Mouse (Mus musculus) stomach, embryonic 14.5 days (tissue): ENCODE data around the gene Tfap2e. TPM values are rescaled to one million over a fixed set of nuclear protein-coding genes. Genes with fewer than 3 reads are reported as not detected.

Experiments used
- ATAC-seq: fragments of 200-750 bp; cut with Nextera tagmentation; 2 replicates; pipeline ENCODE4 v1.8.0; 2017; ENCODE audit warnings: low read depth, moderate TSS enrichment; ENCODE audit not compliant: insufficient number of reproducible peaks, insufficient read depth, low FRiP score
- H3K27ac ChIP-seq: fragments of 300-500 bp; sonication (generic); 2 replicates; pipeline ENCODE4 v1.5.1; 2014; ENCODE audit warnings: mild to moderate bottlenecking, low read length, moderate library complexity, mixed read lengths
- H3K27me3 ChIP-seq: fragments of 300-500 bp; sonication (generic); 2 replicates; pipeline ENCODE4 v1.6.1; 2014; ENCODE audit warnings: low read length, control low read depth, mixed read lengths; ENCODE audit not compliant: control insufficient read depth, insufficient read depth
- H3K36me3 ChIP-seq: fragments of 300-500 bp; sonication (generic); 2 replicates; pipeline ENCODE4 v1.6.1; 2014; ENCODE audit warnings: mild to moderate bottlenecking, control low read depth, low read length, moderate library complexity, mixed read lengths; ENCODE audit not compliant: control insufficient read depth, insufficient read depth
- H3K4me1 ChIP-seq: fragments of 300-500 bp; sonication (generic); 2 replicates; pipeline ENCODE4 v1.6.1; 2014; ENCODE audit warnings: low read length, control low read depth, mixed read lengths; ENCODE audit not compliant: control insufficient read depth, insufficient read depth
- H3K4me2 ChIP-seq: fragments of 300-500 bp; sonication (generic); replicated peaks from 2 replicates; pipeline ENCODE4 v1.6.1; 2014; ENCODE audit warnings: low read depth, low read length, control low read depth
- H3K4me3 ChIP-seq: fragments of 300-500 bp; sonication (generic); 2 replicates; pipeline ENCODE4 v1.5.1; 2014; ENCODE audit warnings: low read depth, low read length, control low read depth
- H3K9ac ChIP-seq: fragments of 300-500 bp; sonication (generic); replicated peaks from 2 replicates; pipeline ENCODE4 v1.6.1; 2014; ENCODE audit warnings: low read depth, mild to moderate bottlenecking, control low read depth, low read length, moderate library complexity, mixed read lengths
- H3K9me3 ChIP-seq: fragments of 300-500 bp; sonication (generic); 2 replicates; pipeline ENCODE4 v1.6.1; 2016; ENCODE audit warnings: low read depth, low read length, control low read depth; ENCODE audit not compliant: control insufficient read depth
- WGBS: fragments of 180-500 bp; shearing (Covaris S2); extraction: QIAGEN DNeasy Blood & Tissue Kit; methylation state at CpG from one replicate; pipeline ENCODE4 v1.1.7; 2014; 5-methylcytosine and 5-hydroxymethylcytosine counted together
- polyA plus RNA-seq: library from polyadenylated mRNA; unstranded; fragments of >200 nt; fragmentation: Nextera tagmentation; extraction: Ambion mirVana; gene quantifications from 2 replicates; pipeline ENCODE4 v1.2.1, GENCODE M21; 2014

The Tfap2e gene
- polyA plus RNA-seq, 1 experiment from 2014 or later, result not detected

GRCm38 (mm10) chr4:126749553-126749952 lies 13.5 kb upstream of the Tfap2e start:
- no peak overlapping the region for H3K9ac ChIP-seq
- ATAC-seq, result no peak
- no peak overlapping the region for H3K4me2 ChIP-seq
- peaks cover 20% of the 10 kb centered on the region for H3K4me1 ChIP-seq
- no peak overlapping the region for H3K27ac ChIP-seq
- H3K9me3 ChIP-seq, result no peaks in the 10 kb centered on the region
- WGBS, result 86% methylated on average over 11 of the region's 11 CpGs
- H3K27me3 ChIP-seq, result no peaks in the 10 kb centered on the region
- peaks cover 46% of the 10 kb centered on the region for H3K36me3 ChIP-seq
- H3K4me3 ChIP-seq, result no peak overlapping the region

DNA sequence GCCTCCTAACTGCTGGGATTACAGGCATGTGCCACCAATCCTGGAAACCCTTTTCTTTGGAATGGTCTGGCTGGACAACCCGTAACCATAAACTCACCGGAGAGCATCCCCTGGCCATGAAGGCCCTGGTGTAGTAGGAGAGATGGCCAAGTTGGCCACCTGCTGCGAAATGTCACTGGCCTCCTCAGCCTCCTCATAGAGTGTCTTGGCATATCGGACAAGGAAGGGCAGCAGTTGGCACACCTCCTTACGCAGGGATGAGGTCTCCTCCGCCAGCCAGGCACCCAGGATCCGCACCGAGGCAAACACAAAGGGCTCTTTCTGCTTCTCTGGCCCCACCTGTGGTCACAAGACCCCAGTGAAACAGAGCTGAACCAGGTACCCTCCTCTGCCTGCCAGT lies 12.3 kb upstream of the Tfap2e start:
- H3K4me2 ChIP-seq, result no peak overlapping the region
- no peaks in the 10 kb centered on the region for H3K27me3 ChIP-seq
- no peak overlapping the region for H3K27ac ChIP-seq
- H3K9me3 ChIP-seq, result no peaks in the 10 kb centered on the region
- H3K9ac ChIP-seq, result no peak overlapping the region
- no peak overlapping the region for H3K4me3 ChIP-seq
- WGBS, result 94% methylated on average over 8 of the region's 8 CpGs
- H3K4me1 ChIP-seq, result peaks cover 16% of the 10 kb centered on the region
- no peak for ATAC-seq
- peaks cover 49% of the 10 kb centered on the region for H3K36me3 ChIP-seq

- Histone ChIP-seq H3K9ac (no peak overlapping the region), H3K27ac (no peak overlapping the region), H3K27me3 (no peaks in the 10 kb centered on the region), H3K4me1 (peaks cover 3% of the 10 kb centered on the region; the same call in 1 of the 2 replicates), H3K36me3 (peaks cover 49% of the 10 kb centered on the region), H3K4me2 (no peak overlapping the region), H3K4me3 (no peak overlapping the region), H3K9me3 (no peaks in the 10 kb centered on the region)
- no peak for ATAC-seq
- WGBS, result 82% methylated on average over 10 of the region's 10 CpGs
Observed at GRCm38 (mm10) chr4:126746194-126746840, 10.3 kb upstream of the Tfap2e start.

GRCm38 (mm10) chr4:126745506-126746193 lies 9.6 kb upstream of the Tfap2e start:
- Histone ChIP-seq H3K4me3 (no peak overlapping the region), H3K9ac (no peak overlapping the region), H3K4me1 (no peaks in the 10 kb centered on the region; the same call in 1 of the 2 replicates), H3K4me2 (no peak overlapping the region), H3K36me3 (peaks cover 49% of the 10 kb centered on the region), H3K9me3 (no peaks in the 10 kb centered on the region), H3K27me3 (no peaks in the 10 kb centered on the region), H3K27ac (no peak overlapping the region)
- ATAC-seq, result no peak
- 44% methylated on average over 13 of the region's 13 CpGs for WGBS

DNA sequence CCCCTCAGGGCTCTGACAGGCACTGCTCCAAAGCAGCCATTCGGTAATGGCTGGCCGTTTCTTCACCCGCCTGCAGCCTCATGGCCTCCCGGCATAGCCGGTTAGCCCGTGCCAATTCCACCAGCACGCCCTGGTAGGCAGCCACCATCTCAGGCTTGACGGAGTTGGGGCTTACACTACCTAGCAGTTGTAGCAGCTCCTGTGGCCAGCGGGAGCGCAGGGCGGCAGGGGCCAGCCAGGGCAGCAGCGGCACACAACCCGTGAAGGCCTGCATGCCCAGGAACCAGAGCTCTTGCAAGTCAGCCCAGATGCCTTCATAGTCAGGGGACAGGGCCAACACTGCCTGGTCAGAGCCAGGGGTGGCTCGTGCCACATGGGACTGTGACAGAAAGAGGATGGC lies 8.8 kb upstream of the Tfap2e start:
- peaks cover 47% of the 10 kb centered on the region for H3K36me3 ChIP-seq

GRCm38 (mm10) chr4:126743713-126744112 lies 7.7 kb upstream of the Tfap2e start:
- Histone ChIP-seq H3K4me3 (no peak overlapping the region), H3K9ac (no peak overlapping the region), H3K36me3 (peaks cover 37% of the 10 kb centered on the region), H3K9me3 (no peaks in the 10 kb centered on the region), H3K4me1 (no peaks in the 10 kb centered on the region), H3K27me3 (no peaks in the 10 kb centered on the region), H3K27ac (no peak overlapping the region), H3K4me2 (no peak overlapping the region)
- no peak for ATAC-seq
- 17% methylated on average over 11 of the region's 11 CpGs for WGBS

More for the DNA sequence above, 8.8 kb upstream of the Tfap2e start:
- Histone ChIP-seq H3K4me1 (no peaks in the 10 kb centered on the region; the same call in 1 of the 2 replicates), H3K4me2 (no peak overlapping the region), H3K27me3 (no peaks in the 10 kb centered on the region), H3K4me3 (no peak overlapping the region), H3K27ac (no peak overlapping the region), H3K9ac (no peak overlapping the region), H3K9me3 (no peaks in the 10 kb centered on the region)
- no peak for ATAC-seq
- WGBS, result 91% methylated on average over 14 of the region's 14 CpGs

GRCm38 (mm10) chr4:126742976-126743375 lies 6.9 kb upstream of the Tfap2e start:
- Histone ChIP-seq H3K27ac (no peak overlapping the region), H3K27me3 (no peaks in the 10 kb centered on the region; the same call in 1 of the 2 replicates), H3K4me3 (no peak overlapping the region), H3K4me2 (no peak overlapping the region), H3K9ac (no peak overlapping the region), H3K4me1 (no peaks in the 10 kb centered on the region), H3K36me3 (peaks cover 30% of the 10 kb centered on the region), H3K9me3 (no peaks in the 10 kb centered on the region)
- WGBS, result 43% methylated on average over 2 of the region's 2 CpGs
- no peak for ATAC-seq

DNA sequence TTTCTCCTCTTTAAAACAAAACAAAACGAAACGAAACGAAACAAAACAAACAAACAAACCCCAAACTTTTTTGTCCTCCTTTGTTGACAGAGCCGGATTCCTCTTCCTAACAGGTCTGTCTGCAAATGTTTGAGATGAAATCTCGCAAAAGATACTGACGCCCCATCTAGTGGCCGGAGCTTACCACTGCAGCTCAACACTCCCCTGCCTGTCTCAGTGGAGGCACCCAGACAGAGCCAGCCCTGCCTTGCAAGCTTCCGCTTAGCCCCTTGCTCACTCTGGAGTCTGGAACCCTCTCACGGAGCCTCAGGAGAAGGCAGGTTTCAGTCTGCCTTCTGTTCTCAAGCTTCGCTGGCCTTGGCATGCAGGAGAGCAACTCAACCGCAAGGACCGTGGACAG lies 5.4 kb upstream of the Tfap2e start:
- H3K9me3 ChIP-seq, result no peaks in the 10 kb centered on the region
- peaks cover 8% of the 10 kb centered on the region for H3K27me3 ChIP-seq
- H3K4me1 ChIP-seq, result no peaks in the 10 kb centered on the region
- H3K4me3 ChIP-seq, result no peak overlapping the region
- H3K4me2 ChIP-seq, result 0 out of 2 replicates have a peak overlapping the region, but pooled peaks have one; percentile 19
- no peak overlapping the region for H3K9ac ChIP-seq
- ATAC-seq, result peak; percentile 53
- 5% methylated on average over 12 of the region's 12 CpGs for WGBS
- H3K27ac ChIP-seq, result no peak overlapping the region
- H3K36me3 ChIP-seq, result peaks cover 22% of the 10 kb centered on the region
